Mouse (Mus musculus) lung, postnatal 0 days (tissue): ENCODE measurements around the gene Podn. TPM values are rescaled to one million over a fixed set of nuclear protein-coding genes. Genes with fewer than 3 reads are reported as not detected.

ENCODE experiments used
- ATAC-seq: fragments of 200-750 bp; cut with Nextera tagmentation; 2 replicates; pipeline ENCODE4 v1.8.0; 2017; ENCODE audit warnings: moderate library complexity
- DNase-seq: peaks from one replicate; pipeline ENCODE4 v3.0.0-alpha.2; 2016; ENCODE audit warnings: low spot score
- H3K27ac ChIP-seq: fragments of 300-500 bp; sonication (generic); 2 replicates; pipeline ENCODE4 v1.5.1; 2014; ENCODE audit warnings: antibody characterized with exemption, mild to moderate bottlenecking, low read length, mixed read lengths
- H3K27me3 ChIP-seq: fragments of 300-500 bp; sonication (generic); replicated peaks from 2 replicates; pipeline ENCODE4 v1.6.1; 2014; ENCODE audit warnings: low read length, mixed read lengths; ENCODE audit not compliant: insufficient read depth
- H3K36me3 ChIP-seq: fragments of 300-500 bp; sonication (generic); 2 replicates; pipeline ENCODE4 v1.6.1; 2014; ENCODE audit warnings: low read length, mixed read lengths; ENCODE audit not compliant: insufficient read depth
- H3K4me1 ChIP-seq: fragments of 300-500 bp; sonication (generic); 2 replicates; pipeline ENCODE4 v1.6.1; 2014; ENCODE audit warnings: antibody characterized with exemption, low read depth, low read length, mixed read lengths; ENCODE audit not compliant: insufficient read depth
- H3K4me2 ChIP-seq: fragments of 300-500 bp; sonication (generic); replicated peaks from 2 replicates; pipeline ENCODE4 v1.6.1; 2014; ENCODE audit warnings: low read depth, mild to moderate bottlenecking, low read length, moderate library complexity, mixed read lengths
- H3K4me3 ChIP-seq: fragments of 300-500 bp; sonication (generic); 2 replicates; pipeline ENCODE4 v1.5.1; 2014; ENCODE audit warnings: low read depth, low read length
- H3K9ac ChIP-seq: fragments of 300-500 bp; sonication (generic); replicated peaks from 2 replicates; pipeline ENCODE4 v1.6.1; 2014; ENCODE audit warnings: low read depth, mild to moderate bottlenecking
- H3K9me3 ChIP-seq: fragments of 300-500 bp; sonication (generic); 2 replicates; pipeline ENCODE4 v1.6.1; 2016; ENCODE audit warnings: low read length, mixed read lengths
- CTCF ChIP-seq: IDR thresholded peaks from 2 replicates; pipeline ENCODE4 v1.5.1; 2016; ENCODE audit warnings: antibody characterized with exemption, mild to moderate bottlenecking
- EP300 ChIP-seq: IDR thresholded peaks from 2 replicates; pipeline ENCODE4 v1.6.1; 2016; ENCODE audit warnings: antibody characterized with exemption, mild to moderate bottlenecking, control low read depth
- WGBS: fragments of 180-500 bp; shearing (Covaris S2); extraction: QIAGEN DNeasy Blood & Tissue Kit; methylation state at CpG from one replicate; pipeline ENCODE4 v1.1.7; 2014; 5-methylcytosine and 5-hydroxymethylcytosine counted together
- polyA plus RNA-seq: library from polyadenylated mRNA; unstranded; fragments of >200 nt; fragmentation: Nextera tagmentation; extraction: Ambion mirVana; gene quantifications from 2 replicates; pipeline ENCODE4 v1.2.1, GENCODE M21; 2015

Podn gene
- polyA plus RNA-seq, 1 experiment from 2014 or later: 2.8 TPM

GRCm38 (mm10) chr4:107995727-107996126, 100.5 kb downstream of the Podn start:
- no peak for DNase-seq
- TF ChIP-seq CTCF: no peak
- no peak for TF ChIP-seq EP300
- Histone ChIP-seq H3K9ac (no peak overlapping the region), H3K27ac (no peak overlapping the region), H3K4me2 (no peak overlapping the region), H3K4me1 (peaks cover 5% of the 10 kb centered on the region; the same call in 1 of the 2 replicates), H3K27me3 (no peaks in the 10 kb centered on the region), H3K4me3 (no peak overlapping the region), H3K9me3 (no peaks in the 10 kb centered on the region), H3K36me3 (no peaks in the 10 kb centered on the region)
- no peak for ATAC-seq
- WGBS: 72% methylated on average over 6 of the region's 6 CpGs

GRCm38 (mm10) chr4:107995011-107995410, 101.2 kb downstream of the Podn start:
- WGBS: 78% methylated on average over 6 of the region's 6 CpGs
- no peak for DNase-seq
- no peak for TF ChIP-seq CTCF
- no peak for TF ChIP-seq EP300

GRCm38 (mm10) chr4:107991879-107992278, 104.4 kb downstream of the Podn start:
- H3K4me2 ChIP-seq: no peak overlapping the region
- 14% methylated on average over 6 of the region's 6 CpGs for WGBS
- no peaks in the 10 kb centered on the region for H3K9me3 ChIP-seq
- H3K27me3 ChIP-seq: no peaks in the 10 kb centered on the region
- no peaks in the 10 kb centered on the region for H3K36me3 ChIP-seq
- ATAC-seq: no peak
- TF ChIP-seq CTCF (no peak), EP300 (no peak)
- no peak overlapping the region for H3K4me3 ChIP-seq
- H3K27ac ChIP-seq: no peak overlapping the region
- no peak overlapping the region for H3K9ac ChIP-seq
- H3K4me1 ChIP-seq: peaks cover 5% of the 10 kb centered on the region; the same call in 1 of the 2 replicates
- DNase-seq: peak; percentile 36

More at GRCm38 (mm10) chr4:107995011-107995410, 101.2 kb downstream of the Podn start:
- H3K9ac ChIP-seq: no peak overlapping the region
- no peak for ATAC-seq
- H3K9me3 ChIP-seq: no peaks in the 10 kb centered on the region
- H3K4me2 ChIP-seq: no peak overlapping the region
- H3K36me3 ChIP-seq: no peaks in the 10 kb centered on the region
- no peak overlapping the region for H3K27ac ChIP-seq
- peaks cover 5% of the 10 kb centered on the region; the same call in 1 of the 2 replicates for H3K4me1 ChIP-seq
- H3K27me3 ChIP-seq: no peaks in the 10 kb centered on the region
- no peak overlapping the region for H3K4me3 ChIP-seq

GRCm38 (mm10) chr4:107990818-107991217, 105.4 kb downstream of the Podn start:
- DNase-seq: no peak
- H3K36me3 ChIP-seq: no peaks in the 10 kb centered on the region
- H3K4me1 ChIP-seq: peaks cover 5% of the 10 kb centered on the region; the same call in 1 of the 2 replicates
- H3K9ac ChIP-seq: no peak overlapping the region
- no peak overlapping the region for H3K27ac ChIP-seq
- ATAC-seq: no peak
- TF ChIP-seq EP300: no peak
- TF ChIP-seq CTCF: no peak
- H3K27me3 ChIP-seq: no peaks in the 10 kb centered on the region
- WGBS: 42% methylated on average over 5 of the region's 5 CpGs
- H3K4me3 ChIP-seq: no peak overlapping the region
- no peaks in the 10 kb centered on the region for H3K9me3 ChIP-seq
- no peak overlapping the region for H3K4me2 ChIP-seq

GRCm38 (mm10) chr4:107988931-107989330, 107.3 kb downstream of the Podn start:
- no peak for ATAC-seq
- Histone ChIP-seq H3K9ac (no peak overlapping the region), H3K27me3 (no peaks in the 10 kb centered on the region), H3K4me2 (no peak overlapping the region), H3K27ac (no peak overlapping the region), H3K9me3 (no peaks in the 10 kb centered on the region), H3K36me3 (no peaks in the 10 kb centered on the region), H3K4me1 (peaks cover 7% of the 10 kb centered on the region; the same call in 1 of the 2 replicates), H3K4me3 (no peak overlapping the region)
- TF ChIP-seq EP300 (no peak), CTCF (no peak)
- peak; percentile 45 for DNase-seq
- 45% methylated on average over 8 of the region's 8 CpGs for WGBS

GRCm38 (mm10) chr4:107986386-107987168, 109.7 kb downstream of the Podn start:
- 81% methylated on average over 11 of the region's 11 CpGs for WGBS
- TF ChIP-seq EP300 (no peak), CTCF (no peak)
- Histone ChIP-seq H3K4me1 (0 out of 2 replicates have a peak, but pooled peaks cover 2% of the 10 kb centered on the region), H3K4me2 (no peak overlapping the region), H3K9me3 (no peaks in the 10 kb centered on the region), H3K4me3 (no peak overlapping the region), H3K36me3 (no peaks in the 10 kb centered on the region), H3K9ac (no peak overlapping the region), H3K27me3 (no peaks in the 10 kb centered on the region), H3K27ac (no peak overlapping the region)
- DNase-seq: no peak
- no peak for ATAC-seq
